Mouse (Mus musculus): ENCODE data around the gene Mrps30. TPM values are rescaled to one million over a fixed set of nuclear protein-coding genes. Genes with fewer than 3 reads are reported as not detected.

Gene Mrps30
- polyA plus RNA-seq, 1 experiment from 2014 or later, result 27.6 TPM

DNA sequence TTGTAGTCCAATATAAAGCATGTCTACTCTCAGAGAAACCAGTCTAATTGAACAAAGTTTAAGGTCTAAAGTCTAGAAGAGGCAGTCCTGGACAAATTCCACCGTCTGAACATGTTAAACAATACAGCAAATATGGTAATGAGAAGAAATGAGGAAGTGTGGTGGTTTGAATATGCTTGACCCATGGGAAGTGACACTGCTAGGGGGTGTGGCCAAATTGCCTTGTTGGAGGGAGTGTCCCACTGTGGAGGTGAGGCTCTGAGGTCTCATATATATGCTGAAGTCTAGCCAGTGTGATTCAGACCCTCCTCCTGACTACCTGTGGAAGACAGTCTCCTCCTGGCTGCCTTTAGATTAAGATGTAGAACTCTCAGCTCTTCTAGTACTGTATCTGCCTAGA, 21.3 kb downstream of the Mrps30 start:
- Histone ChIP-seq H3K36me3 (no peaks in the 10 kb centered on the region), H3K4me3 (no peak overlapping the region), H3K27me3 (no peaks in the 10 kb centered on the region), H3K4me2 (replicated peaks) (no peak overlapping the region), H3K4me1 (no peaks in the 10 kb centered on the region), H3K27ac (replicated peaks) (no peak overlapping the region), H3K9ac (replicated peaks) (no peak overlapping the region), H3K9me3 (no peaks in the 10 kb centered on the region)
- ATAC-seq (replicated peaks), result no peak
- WGBS, result 79% methylated on average over 1 of the region's 1 CpGs

GRCm38 (mm10) chr13:118363342-118363741, 23.7 kb downstream of the Mrps30 start:
- H3K4me2 ChIP-seq (replicated peaks), result no peak overlapping the region
- no peaks in the 10 kb centered on the region for H3K36me3 ChIP-seq
- H3K4me1 ChIP-seq, result no peaks in the 10 kb centered on the region
- H3K4me3 ChIP-seq, result no peak overlapping the region
- no peaks in the 10 kb centered on the region for H3K9me3 ChIP-seq
- 90% methylated on average over 6 of the region's 6 CpGs for WGBS
- no peaks in the 10 kb centered on the region for H3K27me3 ChIP-seq
- H3K9ac ChIP-seq (replicated peaks), result no peak overlapping the region
- no peak overlapping the region for H3K27ac ChIP-seq (replicated peaks)
- ATAC-seq (replicated peaks), result no peak

DNA sequence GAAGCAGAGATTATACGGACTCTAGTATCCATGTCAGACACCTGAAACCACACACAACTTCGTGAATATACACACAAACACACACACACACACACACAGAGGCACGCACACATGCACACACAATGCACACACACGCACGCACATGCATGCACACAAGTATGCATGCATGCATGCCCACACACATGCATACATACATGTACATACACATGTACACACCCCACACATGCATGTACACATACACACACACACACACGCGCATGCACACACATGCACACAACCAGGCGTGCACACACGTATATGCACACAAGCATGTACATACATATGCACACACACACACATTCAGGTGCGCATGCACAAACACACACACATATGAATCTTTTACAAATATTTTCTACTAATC, 36.2 kb downstream of the Mrps30 start:
- Histone ChIP-seq H3K36me3 (no peaks in the 10 kb centered on the region), H3K9ac (replicated peaks) (no peak overlapping the region), H3K4me3 (no peak overlapping the region), H3K27me3 (no peaks in the 10 kb centered on the region), H3K4me2 (replicated peaks) (no peak overlapping the region), H3K4me1 (no peaks in the 10 kb centered on the region), H3K9me3 (no peaks in the 10 kb centered on the region), H3K27ac (replicated peaks) (no peak overlapping the region)
- 93% methylated on average over 10 of the region's 10 CpGs for WGBS
- ATAC-seq (replicated peaks), result no peak

- no peaks in the 10 kb centered on the region for H3K36me3 ChIP-seq
- WGBS, result 27% methylated on average over 10 of the region's 10 CpGs
- no peaks in the 10 kb centered on the region for H3K9me3 ChIP-seq
- H3K4me2 ChIP-seq (replicated peaks), result no peak overlapping the region
- no peak overlapping the region for H3K27ac ChIP-seq (replicated peaks)
- no peaks in the 10 kb centered on the region for H3K4me1 ChIP-seq
- 0 out of 2 replicates have a peak, but pooled peaks have one; percentile 43 for ATAC-seq (replicated peaks)
- H3K27me3 ChIP-seq, result no peaks in the 10 kb centered on the region
- no peak overlapping the region for H3K4me3 ChIP-seq
- no peak overlapping the region for H3K9ac ChIP-seq (replicated peaks)
Measured at GRCm38 (mm10) chr13:118350257-118350656, 36.8 kb downstream of the Mrps30 start.

Other genes with a start within 250 kb of the Mrps30 start
- 0.61 and 1.1 TPM in 2 replicates for gene B430218F22Rik, start 622 bp downstream of the Mrps30 start, polyA plus RNA-seq (2015; fragmentation: Nextera tagmentation; extraction: Ambion mirVana)